Mouse (Mus musculus) intestine, embryonic 16.5 days (tissue): ENCODE results near the gene Ppfia4. TPM values are rescaled to one million over a fixed set of nuclear protein-coding genes. Genes with fewer than 3 reads are reported as not detected.

ENCODE experiments used
- ATAC-seq: fragments of 200-750 bp; cut with Nextera tagmentation; 2 replicates; pipeline ENCODE4 v1.8.0; 2017; ENCODE audit warnings: moderate TSS enrichment, moderate library complexity
- H3K27ac ChIP-seq: fragments of 300-500 bp; sonication (generic); 2 replicates; pipeline ENCODE4 v1.5.1; 2014; ENCODE audit warnings: mild to moderate bottlenecking, low read length
- H3K27me3 ChIP-seq: fragments of 300-500 bp; sonication (generic); replicated peaks from 2 replicates; pipeline ENCODE4 v1.6.1; 2014; ENCODE audit warnings: low read length, control low read depth, mixed read lengths; ENCODE audit not compliant: control insufficient read depth, insufficient read depth
- H3K36me3 ChIP-seq: fragments of 300-500 bp; sonication (generic); 2 replicates; pipeline ENCODE4 v1.6.1; 2014; ENCODE audit warnings: low read length, control low read depth; ENCODE audit not compliant: control insufficient read depth, insufficient read depth
- H3K4me1 ChIP-seq: fragments of 300-500 bp; sonication (generic); 2 replicates; pipeline ENCODE4 v1.6.1; 2014; ENCODE audit warnings: low read length, control low read depth, mixed read lengths; ENCODE audit not compliant: control insufficient read depth, insufficient read depth
- H3K4me2 ChIP-seq: fragments of 300-500 bp; sonication (generic); 2 replicates; pipeline ENCODE4 v1.6.1; 2014; ENCODE audit warnings: low read depth, low read length, control low read depth
- H3K4me3 ChIP-seq: fragments of 300-500 bp; sonication (generic); 2 replicates; pipeline ENCODE4 v1.5.1; 2014; ENCODE audit warnings: mild to moderate bottlenecking, low read length
- H3K9ac ChIP-seq: fragments of 300-500 bp; sonication (generic); 2 replicates; pipeline ENCODE4 v1.6.1; 2014; ENCODE audit warnings: low read depth, low read length
- H3K9me3 ChIP-seq: fragments of 300-500 bp; sonication (generic); 2 replicates; pipeline ENCODE4 v1.6.1; 2016; ENCODE audit warnings: low read length, control low read depth; ENCODE audit not compliant: control insufficient read depth
- WGBS: fragments of 180-500 bp; shearing (Covaris S2); extraction: QIAGEN DNeasy Blood & Tissue Kit; methylation state at CpG from one replicate; pipeline ENCODE4 v1.1.7; 2014; 5-methylcytosine and 5-hydroxymethylcytosine counted together
- polyA plus RNA-seq: library from polyadenylated mRNA; unstranded; fragments of >200 nt; fragmentation: Nextera tagmentation; extraction: Ambion mirVana; gene quantifications from 2 replicates; pipeline ENCODE4 v1.2.1, GENCODE M21; 2015

Ppfia4 gene
- polyA plus RNA-seq, 1 experiment from 2014 or later: 4.7 TPM

- H3K36me3 ChIP-seq: no peaks in the 10 kb centered on the region
- no peaks in the 10 kb centered on the region for H3K9me3 ChIP-seq
- WGBS: 63% methylated on average over 1 of the region's 1 CpGs
- ATAC-seq: no peak
- no peak overlapping the region for H3K4me2 ChIP-seq
- no peak overlapping the region for H3K9ac ChIP-seq
- H3K4me3 ChIP-seq: no peak overlapping the region
- H3K27ac ChIP-seq: no peak overlapping the region
- no peaks in the 10 kb centered on the region for H3K27me3 ChIP-seq
- no peaks in the 10 kb centered on the region for H3K4me1 ChIP-seq
Observed at GRCm38 (mm10) chr1:134283108-134283507, 49.6 kb downstream of the Ppfia4 start.

DNA sequence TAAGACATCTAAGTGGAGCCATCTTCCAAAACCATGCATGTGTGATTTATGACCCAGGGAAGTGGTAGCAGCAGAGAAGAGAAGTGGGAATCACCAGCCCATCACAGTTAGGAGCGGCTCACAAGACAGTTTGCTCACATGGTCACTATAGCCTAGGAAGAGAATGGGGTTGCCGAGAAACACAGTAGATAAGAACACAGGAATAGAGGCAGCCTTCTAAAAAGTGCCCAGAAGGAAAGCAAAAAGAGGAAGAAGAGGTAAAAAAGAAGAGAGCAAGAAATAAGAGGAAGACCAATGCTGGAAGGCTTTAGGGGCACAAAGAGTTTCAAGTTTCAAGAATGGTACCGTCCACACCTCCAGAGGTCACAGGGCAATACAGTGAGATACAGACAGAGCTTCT is 50.4 kb downstream of the Ppfia4 start:
- H3K4me1 ChIP-seq: no peaks in the 10 kb centered on the region
- H3K9me3 ChIP-seq: no peaks in the 10 kb centered on the region
- no peak overlapping the region for H3K27ac ChIP-seq
- no peaks in the 10 kb centered on the region for H3K27me3 ChIP-seq
- no peaks in the 10 kb centered on the region for H3K36me3 ChIP-seq
- H3K9ac ChIP-seq: no peak overlapping the region
- WGBS: 51% methylated on average over 3 of the region's 3 CpGs
- H3K4me3 ChIP-seq: no peak overlapping the region
- H3K4me2 ChIP-seq: no peak overlapping the region
- ATAC-seq: no peak

- H3K9me3 ChIP-seq: no peaks in the 10 kb centered on the region
- ATAC-seq: no peak
- H3K4me1 ChIP-seq: no peaks in the 10 kb centered on the region
- no peak overlapping the region for H3K27ac ChIP-seq
- 76% methylated on average over 4 of the region's 4 CpGs for WGBS
- H3K36me3 ChIP-seq: no peaks in the 10 kb centered on the region
- H3K27me3 ChIP-seq: no peaks in the 10 kb centered on the region
- no peak overlapping the region for H3K4me3 ChIP-seq
- H3K9ac ChIP-seq: no peak overlapping the region
- H3K4me2 ChIP-seq: no peak overlapping the region
Observed at GRCm38 (mm10) chr1:134281563-134281962, 51.2 kb downstream of the Ppfia4 start.

GRCm38 (mm10) chr1:134280174-134280573 is 52.6 kb downstream of the Ppfia4 start:
- Histone ChIP-seq H3K4me1 (no peaks in the 10 kb centered on the region), H3K27ac (no peak overlapping the region), H3K9me3 (no peaks in the 10 kb centered on the region), H3K36me3 (no peaks in the 10 kb centered on the region), H3K4me2 (no peak overlapping the region), H3K9ac (no peak overlapping the region), H3K27me3 (no peaks in the 10 kb centered on the region), H3K4me3 (no peak overlapping the region)
- 82% methylated on average over 5 of the region's 5 CpGs for WGBS
- ATAC-seq: no peak

GRCm38 (mm10) chr1:134276823-134277222 is 55.9 kb downstream of the Ppfia4 start:
- no peaks in the 10 kb centered on the region for H3K4me1 ChIP-seq
- H3K27me3 ChIP-seq: no peaks in the 10 kb centered on the region
- no peak overlapping the region for H3K4me3 ChIP-seq
- H3K4me2 ChIP-seq: no peak overlapping the region
- H3K9ac ChIP-seq: no peak overlapping the region
- WGBS: 86% methylated on average over 7 of the region's 7 CpGs
- no peaks in the 10 kb centered on the region for H3K36me3 ChIP-seq
- H3K27ac ChIP-seq: no peak overlapping the region
- no peaks in the 10 kb centered on the region for H3K9me3 ChIP-seq
- ATAC-seq: no peak

DNA sequence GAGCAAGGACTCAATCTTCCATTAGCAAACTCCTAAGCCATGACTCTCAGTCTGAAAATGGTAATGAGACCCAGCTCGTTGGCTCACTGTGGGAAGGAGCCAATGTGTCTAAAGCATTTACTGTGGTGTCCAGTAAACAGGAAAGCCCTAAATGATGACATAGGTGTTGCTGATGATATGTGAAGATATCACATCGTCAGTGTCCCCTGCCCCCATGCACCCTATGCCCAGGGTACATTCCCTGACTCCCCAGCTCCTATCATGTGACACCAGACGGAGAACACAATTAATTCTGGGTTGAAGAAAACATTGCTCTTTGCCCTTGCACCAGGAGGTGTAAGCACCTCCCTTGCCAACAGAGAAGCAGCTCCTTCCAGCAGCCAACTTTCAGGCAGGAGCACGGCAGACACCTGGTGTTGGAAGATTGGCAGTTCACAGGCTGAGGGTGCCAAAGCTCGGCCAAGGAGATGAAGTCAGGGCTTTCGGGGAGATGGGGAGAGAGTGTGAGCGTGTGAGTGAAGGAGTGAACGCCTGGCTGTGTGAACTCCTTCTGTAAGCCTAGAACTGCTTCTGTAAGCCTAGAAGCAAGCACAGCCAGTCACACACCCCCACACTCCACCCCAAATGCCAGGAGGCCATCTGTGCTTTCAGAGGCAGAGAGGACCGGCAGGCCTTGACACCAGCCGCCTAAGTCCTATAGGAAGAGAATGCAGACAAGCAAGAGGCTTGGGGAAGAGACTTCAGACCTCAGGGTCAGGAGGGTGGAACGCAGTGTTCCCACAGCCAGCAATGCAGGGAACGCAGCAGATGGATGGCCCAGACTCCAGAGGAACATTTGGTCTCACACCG is 56.9 kb downstream of the Ppfia4 start:
- H3K27me3 ChIP-seq: no peaks in the 10 kb centered on the region
- H3K27ac ChIP-seq: no peak overlapping the region
- H3K4me3 ChIP-seq: no peak overlapping the region
- 64% methylated on average over 13 of the region's 13 CpGs for WGBS
- no peak overlapping the region for H3K4me2 ChIP-seq
- ATAC-seq: no peak
- no peaks in the 10 kb centered on the region for H3K9me3 ChIP-seq
- H3K36me3 ChIP-seq: no peaks in the 10 kb centered on the region
- no peaks in the 10 kb centered on the region for H3K4me1 ChIP-seq
- no peak overlapping the region for H3K9ac ChIP-seq

- H3K9me3 ChIP-seq: no peaks in the 10 kb centered on the region
- ATAC-seq: no peak
- WGBS: 75% methylated on average over 7 of the region's 7 CpGs
- no peaks in the 10 kb centered on the region for H3K27me3 ChIP-seq
- no peaks in the 10 kb centered on the region for H3K4me1 ChIP-seq
- no peak overlapping the region for H3K4me3 ChIP-seq
- no peak overlapping the region for H3K27ac ChIP-seq
- no peak overlapping the region for H3K4me2 ChIP-seq
- H3K9ac ChIP-seq: no peak overlapping the region
- H3K36me3 ChIP-seq: no peaks in the 10 kb centered on the region
Observed at GRCm38 (mm10) chr1:134274483-134274920, 58.2 kb downstream of the Ppfia4 start.

- Histone ChIP-seq H3K27ac (no peak overlapping the region), H3K4me1 (no peaks in the 10 kb centered on the region), H3K4me2 (no peak overlapping the region), H3K9ac (no peak overlapping the region), H3K27me3 (no peaks in the 10 kb centered on the region), H3K9me3 (no peaks in the 10 kb centered on the region), H3K36me3 (no peaks in the 10 kb centered on the region), H3K4me3 (no peak overlapping the region)
- no peak for ATAC-seq
- WGBS: 49% methylated on average over 9 of the region's 9 CpGs
Observed at GRCm38 (mm10) chr1:134273493-134274395, 59.0 kb downstream of the Ppfia4 start.

DNA sequence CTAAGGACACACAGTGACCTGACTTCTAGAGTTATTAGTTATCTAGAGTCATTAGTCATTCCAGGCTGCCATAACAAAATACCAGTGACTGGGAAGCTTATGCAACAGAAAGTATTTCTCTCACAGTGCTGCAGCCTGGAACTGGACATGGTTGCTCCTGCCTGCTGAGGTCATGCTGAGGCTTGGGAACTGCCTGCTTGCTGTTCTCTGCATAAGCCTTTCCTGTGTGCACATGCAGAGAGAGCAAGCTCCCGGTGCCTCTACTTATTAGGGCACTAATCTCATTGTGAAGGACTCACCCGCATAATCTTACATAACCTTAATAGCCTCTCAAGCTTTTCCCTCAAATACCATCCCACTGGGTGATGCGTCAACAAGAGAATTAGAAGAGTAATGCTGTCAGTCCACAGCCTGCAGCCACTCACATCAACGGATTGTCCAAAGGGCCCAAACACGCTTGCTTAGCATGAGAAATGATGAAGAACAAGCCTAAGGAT is 59.9 kb downstream of the Ppfia4 start:
- no peaks in the 10 kb centered on the region for H3K4me1 ChIP-seq
- H3K4me3 ChIP-seq: no peak overlapping the region
- no peak overlapping the region for H3K9ac ChIP-seq
- no peak overlapping the region for H3K27ac ChIP-seq
- H3K27me3 ChIP-seq: no peaks in the 10 kb centered on the region
- H3K4me2 ChIP-seq: no peak overlapping the region
- 64% methylated on average over 5 of the region's 5 CpGs for WGBS
- no peaks in the 10 kb centered on the region for H3K36me3 ChIP-seq
- ATAC-seq: no peak
- H3K9me3 ChIP-seq: no peaks in the 10 kb centered on the region
